Mouse (Mus musculus): ENCODE measurements around the gene Lyar.

GRCm38 (mm10) chr5:38277936-38278600 lies 57.8 kb downstream of the Lyar start:
- no peak for TF ChIP-seq CTCF (IDR thresholded peaks at IDR 0.05; ENCODE audit: low read depth)
- no peak for TF ChIP-seq EP300 (IDR thresholded peaks at IDR 0.05; ENCODE audit: low read depth)

All from liver, postnatal 0 days (tissue).